Mouse (Mus musculus): ENCODE measurements at regions not wholly inside any gene's neighbourhood (a gene's known extent, or its start where the extent isn't known, plus 50 kb on each side); places are given as distances from the start of the nearest gene placed in this dataset.

- DNase-seq: no peak
These were observed 126.4 kb upstream of the Gas1 start for GRCm38 (mm10) chr13:60303561-60303960.

- no peak for DNase-seq
These were observed 128.1 kb upstream of the Gas1 start for GRCm38 (mm10) chr13:60305028-60305810.

- DNase-seq: no peak
These were observed 131.1 kb upstream of the Gas1 start for GRCm38 (mm10) chr13:60308062-60308801.

- DNase-seq: no peak
These were observed 132.3 kb upstream of the Gas1 start for GRCm38 (mm10) chr13:60309482-60309881.

DNA sequence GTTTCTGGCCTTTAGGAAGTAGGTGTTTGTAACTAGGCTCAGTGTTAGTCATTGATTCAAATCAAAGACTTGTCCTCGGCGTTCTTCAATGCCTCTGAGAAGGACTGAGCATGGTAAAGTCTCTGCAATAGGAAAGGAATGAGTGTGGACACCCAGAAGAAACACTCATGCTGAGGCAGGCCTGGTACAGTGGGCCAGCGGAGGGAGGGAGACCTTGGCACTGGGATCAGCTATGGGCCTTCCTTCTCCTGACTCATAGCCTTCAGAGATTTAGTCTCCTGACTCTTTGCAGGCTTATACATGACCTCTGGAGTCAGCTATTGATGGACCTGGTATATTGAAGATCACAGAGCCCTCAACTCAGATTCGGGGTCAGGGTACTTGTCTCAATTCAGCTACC lies 132.8 kb upstream of the Gas1 start:
- no peak for DNase-seq

DNA sequence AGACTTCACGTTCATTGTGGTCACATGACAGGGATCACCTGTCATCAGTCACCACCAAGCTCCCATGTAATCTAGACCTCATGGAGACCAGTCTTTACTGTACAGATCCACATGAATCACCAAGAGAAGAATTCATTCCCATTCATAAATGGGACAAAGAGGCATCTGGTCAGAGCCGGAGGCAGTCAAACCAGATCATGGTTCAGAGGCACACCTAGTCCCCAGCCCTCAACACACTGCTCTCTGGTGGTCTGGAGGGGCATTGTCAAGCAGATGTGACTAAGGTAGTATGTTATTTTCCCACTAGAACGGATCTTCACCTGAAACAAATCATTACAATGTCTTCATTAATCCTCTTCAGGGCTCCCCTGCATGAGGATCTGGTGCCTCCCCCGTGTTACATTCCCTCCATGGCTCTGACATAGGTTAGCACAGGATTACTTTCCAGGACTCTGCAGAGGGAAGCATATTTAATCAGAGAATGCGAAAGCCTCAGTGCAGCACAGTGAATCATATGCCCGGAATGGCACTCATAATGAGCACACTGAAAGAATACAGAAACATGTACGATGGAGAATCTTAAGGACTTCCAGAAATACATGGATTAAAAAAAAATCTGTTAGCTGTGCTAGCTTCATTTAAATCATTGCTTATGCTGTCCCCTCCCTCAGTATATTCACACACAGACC lies 135.4 kb upstream of the Gas1 start:
- DNase-seq: no peak

DNA sequence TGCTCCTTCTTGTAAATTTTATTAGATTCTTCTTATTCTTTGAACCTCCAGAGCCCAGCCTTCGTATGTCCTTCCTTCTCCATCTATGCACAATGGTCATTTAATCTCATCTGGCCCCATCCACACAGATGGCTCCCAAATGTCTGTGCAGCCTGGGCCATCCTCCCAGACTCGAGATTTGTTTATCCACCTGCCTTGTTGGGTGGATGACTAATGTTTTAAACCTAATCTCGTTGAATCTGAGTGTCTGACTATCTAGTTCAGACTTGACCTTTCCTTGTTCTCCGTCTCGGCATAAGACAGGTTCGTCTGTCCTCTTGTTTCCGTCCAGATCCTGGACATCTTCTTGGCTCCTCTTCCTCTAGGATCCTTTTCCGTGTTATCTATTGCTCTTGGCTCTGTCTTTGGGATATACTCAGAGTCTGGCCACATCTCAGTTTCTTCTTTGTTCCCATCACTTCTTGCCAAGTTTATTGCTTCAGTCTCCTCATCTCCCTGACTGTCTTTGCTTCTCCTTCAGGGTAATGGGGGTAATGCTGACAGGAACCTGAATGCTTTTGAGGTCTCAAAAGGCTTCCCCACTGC lies 141.4 kb upstream of the Gas1 start:
- DNase-seq: no peak

- no peak for DNase-seq
These were observed 142.1 kb upstream of the Gas1 start for GRCm38 (mm10) chr13:60319268-60319667.

DNA sequence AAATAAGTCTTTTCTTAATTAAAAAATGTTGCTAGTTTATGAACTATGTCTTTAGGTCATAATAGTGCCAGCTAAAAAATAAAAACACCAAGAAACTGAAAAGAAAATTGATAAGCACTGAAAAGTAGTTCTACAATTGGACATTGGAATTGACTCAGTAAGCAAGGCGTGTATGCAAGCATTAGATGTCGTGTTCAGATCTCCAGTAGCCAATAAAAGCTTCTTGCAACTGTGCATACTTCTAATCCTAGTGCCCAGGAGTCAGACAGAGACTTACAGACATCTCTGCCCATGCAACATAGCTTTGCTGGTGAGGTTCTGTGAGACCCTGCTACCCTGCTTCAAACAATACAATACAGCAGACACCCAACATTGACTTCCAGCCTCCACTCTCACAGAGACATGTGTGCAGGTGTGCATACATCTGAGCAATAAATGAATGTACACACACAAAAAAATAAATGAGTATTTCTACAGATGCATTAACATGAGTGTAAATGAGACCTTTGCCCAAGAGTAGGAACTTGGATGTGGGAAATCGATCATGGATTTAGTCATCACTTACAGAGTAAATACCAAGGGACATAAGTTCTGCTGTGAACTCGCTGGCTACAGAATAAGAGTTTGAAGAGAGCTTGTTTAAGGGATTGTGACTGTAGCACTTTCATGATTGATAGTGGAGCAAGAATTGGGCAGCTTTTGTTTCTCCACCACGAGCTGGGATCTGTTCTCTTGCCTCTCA lies 142.9 kb upstream of the Gas1 start:
- no peak for DNase-seq

- no peak for DNase-seq
These were observed 145.4 kb upstream of the Gas1 start for GRCm38 (mm10) chr13:60322579-60322978.

- DNase-seq: no peak
These were observed 153.5 kb upstream of the Gas1 start for GRCm38 (mm10) chr13:60330475-60331258.

GRCm38 (mm10) chr13:60336196-60336595 lies 159.0 kb upstream of the Gas1 start:
- no peak for DNase-seq

GRCm38 (mm10) chr13:60337383-60337782 lies 160.2 kb upstream of the Gas1 start:
- DNase-seq: no peak

DNA sequence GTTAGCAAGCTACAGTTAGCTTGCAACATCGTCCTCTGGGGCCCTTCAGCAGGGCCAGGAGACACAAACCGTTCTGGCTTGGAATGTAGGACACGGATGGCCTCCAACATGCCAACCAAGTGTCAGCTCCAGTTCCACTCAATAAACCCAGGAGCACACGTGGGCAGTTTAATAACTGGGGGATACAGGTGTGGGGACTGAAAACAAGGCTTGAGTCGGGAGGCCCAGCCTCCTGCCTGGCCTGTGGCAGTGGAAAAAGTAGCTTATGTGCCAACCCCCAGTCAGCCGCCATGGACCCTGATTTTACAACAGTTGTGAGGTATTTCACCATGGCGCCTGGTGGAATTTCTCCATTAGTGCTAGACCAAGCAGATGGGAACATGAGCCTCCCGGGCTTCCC lies 160.9 kb upstream of the Gas1 start:
- DNase-seq: no peak

- no peak for DNase-seq
These were observed 162.9 kb upstream of the Gas1 start for GRCm38 (mm10) chr13:60340068-60340467.

GRCm38 (mm10) chr13:60347881-60348280 lies 170.7 kb upstream of the Gas1 start:
- no peak for DNase-seq

DNA sequence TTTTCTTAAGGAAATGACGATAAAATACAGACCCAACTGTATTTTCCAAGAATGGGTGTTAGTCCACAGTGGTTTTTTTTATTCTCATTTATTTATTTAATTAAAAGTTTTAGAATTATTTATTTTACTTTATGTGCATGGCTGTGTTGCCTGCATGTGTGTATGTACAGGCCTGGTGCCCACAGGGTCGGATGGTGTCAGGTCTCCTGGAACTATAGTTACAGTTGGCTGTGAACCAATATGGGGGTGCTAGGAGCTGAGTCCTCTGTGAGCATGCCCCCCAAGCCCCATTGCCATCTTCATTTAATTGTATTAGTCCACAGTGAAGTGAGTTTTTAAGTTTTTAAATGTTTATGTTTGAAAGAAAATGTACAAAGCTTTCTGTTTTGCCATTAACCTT lies 171.3 kb upstream of the Gas1 start:
- no peak for DNase-seq

GRCm38 (mm10) chr13:60355707-60356490 lies 178.7 kb upstream of the Gas1 start:
- DNase-seq: no peak

DNA sequence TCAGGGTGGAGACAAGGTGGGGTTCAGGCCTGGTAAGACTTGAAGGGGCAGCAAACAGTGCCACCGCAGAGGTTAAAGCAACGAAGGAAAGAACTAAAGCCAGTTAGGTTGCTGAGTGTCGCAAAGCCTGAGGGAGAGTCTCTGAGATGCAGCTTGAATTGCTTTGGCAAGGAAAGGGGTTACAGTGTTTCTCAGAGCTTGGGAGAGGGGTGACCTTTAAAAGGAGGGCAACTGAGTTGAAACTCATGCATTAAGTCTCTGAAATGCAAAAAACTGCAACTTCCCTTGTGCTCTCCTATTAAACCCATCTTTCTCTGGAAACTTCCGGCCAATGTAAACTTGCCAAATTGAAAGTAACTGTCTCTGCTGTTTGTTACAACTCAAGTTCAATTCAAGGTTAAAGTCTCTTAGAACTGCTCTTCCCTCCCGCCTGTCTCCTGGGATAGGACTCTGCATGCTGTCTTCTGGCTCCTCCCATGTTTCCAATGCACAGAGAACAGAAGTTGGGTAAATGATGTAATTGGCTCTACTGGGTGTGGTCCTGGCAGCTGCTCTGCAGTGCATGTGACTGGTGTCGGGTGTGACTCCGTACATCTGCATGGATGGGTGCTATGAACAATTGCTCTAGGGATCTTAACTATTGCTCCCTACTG lies 181.4 kb upstream of the Gas1 start:
- no peak for DNase-seq
